Mouse (Mus musculus) cerebellum, adult 2 months (tissue): Measurements from ENCODE around the gene Tlr11.

Experiments
- CTCF ChIP-seq: fragments of 200-500 bp; IDR thresholded peaks from 2 replicates; pipeline ENCODE4 v1.5.1; 2011; ENCODE audit warnings: low read depth, mild to moderate bottlenecking, control low read depth, low read length, moderate library complexity, borderline replicate concordance; ENCODE audit not compliant: insufficient read depth
- POLR2A ChIP-seq: fragments of 200-500 bp; IDR thresholded peaks from 2 replicates; pipeline ENCODE4 v1.6.1; 2011; ENCODE audit warnings: low read length, control low read depth, borderline replicate concordance; ENCODE audit not compliant: insufficient read depth

- no peak for TF ChIP-seq CTCF
- TF ChIP-seq POLR2A: no peak
Observed at GRCm38 (mm10) chr14:50380863-50381262, 23.1 kb downstream of the Tlr11 start, which contains the start of gene Olfr736.
